Mouse (Mus musculus) stomach, postnatal 0 days (tissue): ENCODE data around the gene Zscan22.

Experiments
- CTCF ChIP-seq: IDR thresholded peaks from 2 replicates; pipeline ENCODE4 v1.5.1; 2016; ENCODE audit warnings: antibody characterized with exemption, low read depth, mild to moderate bottlenecking, moderate library complexity
- EP300 ChIP-seq: optimal IDR thresholded peaks from 2 replicates; pipeline ENCODE3; 2016; ENCODE audit warnings: antibody characterized with exemption

DNA sequence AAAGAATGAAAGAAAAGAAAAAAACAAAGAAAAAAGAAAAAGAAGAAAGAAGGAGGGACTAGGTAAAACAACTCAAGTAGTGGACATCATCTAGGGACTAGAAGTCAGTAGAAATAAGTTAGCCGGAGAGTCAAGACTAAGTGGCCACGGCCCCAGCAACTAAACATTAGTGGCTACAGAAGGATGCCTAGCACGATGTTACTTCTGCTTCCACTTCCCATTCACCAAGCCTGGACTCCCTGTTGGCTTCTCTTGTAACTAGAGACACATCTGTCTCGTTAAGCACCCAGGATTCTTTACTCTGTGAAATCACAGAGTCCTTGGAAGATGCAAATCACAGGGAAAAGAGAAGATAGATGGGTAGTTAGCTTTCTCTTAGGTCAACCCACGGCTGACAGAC is 59.9 kb downstream of the Zscan22 start:
- TF ChIP-seq CTCF (no peak), EP300 (no peak)
